Mouse (Mus musculus) C2C12 (cell line): Measurements from ENCODE around the gene Dynlt1f.
"Not testable (repeated sequence)": the region's sequence is repeated elsewhere in the genome, so short reads cannot be mapped to it uniquely, and the experiment has no call there.

Experiments used
- CEBPB ChIP-seq: IDR thresholded peaks from one replicate; pipeline ENCODE4 v1.6.1; 2011; ENCODE audit warnings: low read depth, mild to moderate bottlenecking, control low read depth, moderate library complexity
- CTCF ChIP-seq: IDR thresholded peaks from one replicate; pipeline ENCODE4 v1.5.1; 2011; ENCODE audit not compliant: control insufficient read depth, insufficient read depth, insufficient read length
- FOSL1 ChIP-seq: IDR thresholded peaks from one replicate; pipeline ENCODE4 v1.8.0; 2011; ENCODE audit warnings: mild to moderate bottlenecking, low read length; ENCODE audit not compliant: poor library complexity, insufficient read depth, severe bottlenecking
- MAX ChIP-seq: IDR thresholded peaks from one replicate; pipeline ENCODE4 v1.6.1; 2011; ENCODE audit warnings: mild to moderate bottlenecking, control low read depth
- MYOD1 ChIP-seq: IDR thresholded peaks from one replicate; pipeline ENCODE4 v1.6.1; 2011; ENCODE audit warnings: low read depth; ENCODE audit not compliant: control insufficient read depth, insufficient read length
- MYOG ChIP-seq: IDR thresholded peaks from one replicate; pipeline ENCODE4 v1.6.1; 2011; ENCODE audit not compliant: control insufficient read depth, insufficient read length; ENCODE audit errors: extremely low read depth
- USF1 ChIP-seq: IDR thresholded peaks from one replicate; pipeline ENCODE4 v1.6.1; 2011; ENCODE audit warnings: low read depth, mild to moderate bottlenecking, control low read depth, moderate library complexity

DNA sequence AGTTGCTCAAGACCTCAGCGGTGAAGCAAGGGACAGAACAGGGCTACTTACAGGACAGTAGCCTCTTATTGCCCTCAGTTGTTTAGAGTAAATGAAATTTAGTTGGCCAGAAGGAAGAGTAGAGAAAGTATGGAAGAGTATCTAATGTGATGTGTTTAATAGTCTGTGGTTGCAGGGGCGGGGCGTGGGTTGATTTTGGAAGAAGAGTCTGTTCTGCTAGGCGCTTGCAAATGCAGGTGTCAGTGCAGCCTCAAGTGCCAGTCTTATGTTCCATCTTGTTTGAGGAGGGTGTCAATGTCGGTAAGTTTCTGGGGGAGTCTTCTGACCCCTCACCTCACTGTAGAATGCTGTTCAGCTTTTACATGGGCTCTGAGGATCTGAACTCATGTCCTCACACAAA, 9.7 kb upstream of the Dynlt1f start:
- TF ChIP-seq CTCF, MYOG, MYOD1, MAX, CEBPB, USF1, FOSL1: not testable (repeated sequence)
